In genomic region chrX:7469801-7470200, GRCm38 (mm10) we compare ENCODE assay signal across 18 mouse cellular contexts.
DNase-seq lines count a peak whose midpoint lies in the region; ATAC-seq and TF ChIP-seq lines count a peak whose summit lies in the region.
"Had no signal": no experiment of that assay in that cellular context is flagged by ENCODE, and none has a peak within 500 bp of the region (broad histone marks: within the 10 kb centered on the region; RNA-seq: fewer than 3 reads in every experiment).

No protein-coding gene starts in this region.

- peak; percentile 24; the same call in 1 of the 2 replicates for ATAC-seq in hindbrain, embryonic 16.5 days
- peak; percentile 71 for ATAC-seq in midbrain, embryonic 15.5 days (replicated peaks)
- ATAC-seq in midbrain, embryonic 11.5 days (ENCODE audit: low FRiP score) = no peak
- ATAC-seq: forebrain, embryonic 13.5 days; forebrain, embryonic 16.5 days had no signal

- TF ChIP-seq CTCF in brain, embryonic 14.5 days (IDR thresholded peaks at IDR 0.05; ENCODE audit: borderline replicate concordance, extremely low read depth, insufficient read depth, insufficient read length) = no peak

- 69% methylated on average over 1 of the region's 1 CpGs for WGBS in hindbrain, embryonic 16.5 days
- 93% methylated on average over 1 of the region's 1 CpGs for WGBS in hindbrain, embryonic 10.5 days
- 69% methylated on average over 1 of the region's 1 CpGs for WGBS in midbrain, embryonic 15.5 days
- WGBS in midbrain, embryonic 11.5 days = 86% methylated on average over 1 of the region's 1 CpGs

- DNase-seq in hindbrain, embryonic 10.5 days (ENCODE audit: low spot score) = no peak
- no peak for DNase-seq in midbrain, embryonic 11.5 days (ENCODE audit: low spot score, missing footprints)
- peak; percentile 42 for DNase-seq in brain, embryonic 14.5 days (ENCODE audit: low read depth)
- DNase-seq in yolk sac, embryonic 10.5 days (ENCODE audit: low spot score) = no peak
- DNase-seq: adrenal gland, adult 2 months; adrenal gland, postnatal 10 days; adrenal gland, postnatal 25 days; cerebellum, adult 11-12 months; cerebellum, adult 2 months; cerebellum, adult 9-10 months; cerebellum, postnatal 10 days; cerebellum, postnatal 25 days had no signal

- H3K4me1 ChIP-seq in hindbrain, embryonic 16.5 days (ENCODE audit: control insufficient read depth, insufficient read depth, low read depth, low read length) = no peaks in the 10 kb centered on the region
- no peaks in the 10 kb centered on the region for H3K4me1 ChIP-seq in hindbrain, embryonic 10.5 days (replicated peaks)
- H3K4me1 ChIP-seq in midbrain, embryonic 15.5 days = no peaks in the 10 kb centered on the region
- H3K4me1 ChIP-seq in midbrain, embryonic 11.5 days (ENCODE audit: control insufficient read depth, insufficient read depth, low read length) = no peaks in the 10 kb centered on the region
- H3K4me1 ChIP-seq: embryonic facial prominence, embryonic 10.5 days; embryonic facial prominence, embryonic 12.5 days; forebrain, embryonic 13.5 days had no signal

- no peak overlapping the region for H3K4me2 ChIP-seq in hindbrain, embryonic 16.5 days (ENCODE audit: low read length)
- H3K4me2 ChIP-seq in midbrain, embryonic 15.5 days = no peak overlapping the region
- H3K4me2 ChIP-seq in midbrain, embryonic 11.5 days = no peak overlapping the region
- H3K4me2 ChIP-seq: embryonic facial prominence, embryonic 12.5 days; forebrain, embryonic 13.5 days had no signal

- no peak overlapping the region for H3K27ac ChIP-seq in hindbrain, embryonic 16.5 days (ENCODE audit: low read depth, low read length)
- no peak overlapping the region for H3K27ac ChIP-seq in hindbrain, embryonic 10.5 days
- peak overlapping the region; percentile 56 for H3K27ac ChIP-seq in midbrain, embryonic 15.5 days
- no peak overlapping the region for H3K27ac ChIP-seq in midbrain, embryonic 11.5 days (ENCODE audit: low read depth, low read length)
- H3K27ac ChIP-seq: embryonic facial prominence, embryonic 10.5 days; embryonic facial prominence, embryonic 12.5 days; forebrain, embryonic 13.5 days had no signal

- H3K27me3 ChIP-seq in hindbrain, embryonic 16.5 days (replicated peaks; ENCODE audit: control insufficient read depth, insufficient read depth, low read length) = no peaks in the 10 kb centered on the region
- no peaks in the 10 kb centered on the region for H3K27me3 ChIP-seq in hindbrain, embryonic 10.5 days (ENCODE audit: insufficient read depth, poor library complexity, severe bottlenecking)
- H3K27me3 ChIP-seq in midbrain, embryonic 15.5 days (replicated peaks) = no peaks in the 10 kb centered on the region
- no peaks in the 10 kb centered on the region for H3K27me3 ChIP-seq in midbrain, embryonic 11.5 days (ENCODE audit: control insufficient read depth, insufficient read depth, low read length)
- H3K27me3 ChIP-seq: embryonic facial prominence, embryonic 12.5 days; forebrain, embryonic 13.5 days had no signal

- TF ChIP-seq POLR2A in brain, embryonic 14.5 days (IDR thresholded peaks at IDR 0.05; ENCODE audit: borderline replicate concordance, extremely low read depth, insufficient read depth, insufficient read length, poor library complexity, severe bottlenecking) = no peak

- no peak overlapping the region for H3K4me3 ChIP-seq in hindbrain, embryonic 16.5 days (ENCODE audit: low read length)
- H3K4me3 ChIP-seq in hindbrain, embryonic 10.5 days = no peak overlapping the region
- no peak overlapping the region for H3K4me3 ChIP-seq in midbrain, embryonic 15.5 days
- no peak overlapping the region for H3K4me3 ChIP-seq in midbrain, embryonic 11.5 days (ENCODE audit: low read depth, low read length)
- H3K4me3 ChIP-seq: embryonic facial prominence, embryonic 10.5 days; embryonic facial prominence, embryonic 12.5 days; forebrain, embryonic 13.5 days had no signal

- H3K9ac ChIP-seq in hindbrain, embryonic 16.5 days (ENCODE audit: low read depth, low read length) = no peak overlapping the region
- H3K9ac ChIP-seq in midbrain, embryonic 15.5 days = no peak overlapping the region
- no peak overlapping the region for H3K9ac ChIP-seq in midbrain, embryonic 11.5 days (ENCODE audit: low read length)
- H3K9ac ChIP-seq: embryonic facial prominence, embryonic 12.5 days; forebrain, embryonic 13.5 days had no signal

- no peaks in the 10 kb centered on the region for H3K9me3 ChIP-seq in hindbrain, embryonic 16.5 days (ENCODE audit: control insufficient read depth, low read length)
- H3K9me3 ChIP-seq in hindbrain, embryonic 10.5 days = no peaks in the 10 kb centered on the region
- H3K9me3 ChIP-seq in midbrain, embryonic 15.5 days = no peaks in the 10 kb centered on the region
- no peaks in the 10 kb centered on the region for H3K9me3 ChIP-seq in midbrain, embryonic 11.5 days (ENCODE audit: control insufficient read depth, low read length)
- H3K9me3 ChIP-seq: embryonic facial prominence, embryonic 10.5 days; embryonic facial prominence, embryonic 12.5 days; forebrain, embryonic 13.5 days had no signal

- no peaks in the 10 kb centered on the region for H3K36me3 ChIP-seq in hindbrain, embryonic 16.5 days (ENCODE audit: control insufficient read depth, insufficient read depth, low read length)
- H3K36me3 ChIP-seq in hindbrain, embryonic 10.5 days = no peaks in the 10 kb centered on the region
- H3K36me3 ChIP-seq in midbrain, embryonic 15.5 days (replicated peaks) = no peaks in the 10 kb centered on the region
- no peaks in the 10 kb centered on the region for H3K36me3 ChIP-seq in midbrain, embryonic 11.5 days (ENCODE audit: control insufficient read depth, insufficient read depth, low read length)
- H3K36me3 ChIP-seq: embryonic facial prominence, embryonic 10.5 days; embryonic facial prominence, embryonic 12.5 days had no signal
